Mouse (Mus musculus) ES-Bruce4 (cell line): ENCODE measurements around the gene Clic4.

Experiments used
- CTCF ChIP-seq: IDR thresholded peaks from one replicate; pipeline ENCODE4 v1.8.1; 2011; ENCODE audit warnings: low read depth, low read length
- EP300 ChIP-seq: IDR thresholded peaks from 2 replicates; pipeline ENCODE4 v1.6.1; 2011; ENCODE audit warnings: low read depth, low read length; ENCODE audit not compliant: insufficient read depth
- POLR2A ChIP-seq: IDR thresholded peaks from one replicate; pipeline ENCODE4 v1.8.1; 2011; ENCODE audit warnings: low read length; ENCODE audit not compliant: insufficient read depth

GRCm38 (mm10) chr4:135245841-135246240, 26.8 kb downstream of the Clic4 start:
- TF ChIP-seq CTCF (no peak), POLR2A (no peak), EP300 (no peak)
